Mouse (Mus musculus) thymus, adult 2 months (tissue): ENCODE results near the gene Tmem132c. TPM values are rescaled to one million over a fixed set of nuclear protein-coding genes. Genes with fewer than 3 reads are reported as not detected.
"Not testable (repeated sequence)": the region's sequence is repeated elsewhere in the genome, so short reads cannot be mapped to it uniquely, and the experiment has no call there.

Experiments used
- DNase-seq: peaks from one replicate; pipeline ENCODE4 v3.0.0; 2021
- H3K27ac ChIP-seq: fragments of 200-500 bp; 2 replicates; pipeline ENCODE4 v1.5.1; 2012; ENCODE audit warnings: low read length, control low read depth; ENCODE audit not compliant: control insufficient read depth, insufficient read depth
- H3K27me3 ChIP-seq: fragments of 200-500 bp; 2 replicates; pipeline ENCODE4 v1.6.1; 2012; ENCODE audit warnings: mild to moderate bottlenecking, low read length, moderate library complexity, mixed read lengths; ENCODE audit not compliant: control insufficient read depth, insufficient read depth
- H3K36me3 ChIP-seq: fragments of 200-500 bp; 2 replicates; pipeline ENCODE4 v1.6.1; 2012; ENCODE audit warnings: mild to moderate bottlenecking, low read length, moderate library complexity; ENCODE audit not compliant: control insufficient read depth, insufficient read depth
- H3K4me1 ChIP-seq: fragments of 200-500 bp; replicated peaks from 2 replicates; pipeline ENCODE4 v1.6.1; 2012; ENCODE audit warnings: low read length; ENCODE audit not compliant: control insufficient read depth, insufficient read depth
- H3K4me3 ChIP-seq: fragments of 200-500 bp; 2 replicates; pipeline ENCODE4 v1.5.1; 2012; ENCODE audit warnings: mild to moderate bottlenecking, low read length, control low read depth, moderate library complexity; ENCODE audit not compliant: control insufficient read depth, insufficient read depth
- CTCF ChIP-seq: fragments of 200-500 bp; IDR thresholded peaks from 2 replicates; pipeline ENCODE4 v1.5.1; 2012; ENCODE audit warnings: mild to moderate bottlenecking, control low read depth, low read length, moderate library complexity, borderline replicate concordance; ENCODE audit not compliant: control insufficient read depth, poor library complexity, insufficient read depth; ENCODE audit errors: extremely low read depth
- POLR2A ChIP-seq: fragments of 200-500 bp; IDR thresholded peaks from 2 replicates; pipeline ENCODE4 v1.6.1; 2012; ENCODE audit warnings: mild to moderate bottlenecking, low read length, control low read depth, moderate library complexity; ENCODE audit not compliant: control insufficient read depth, poor library complexity, insufficient read depth; ENCODE audit errors: extremely low read depth
- WGBS: fragments of 180-500 bp; shearing (Covaris S2); methylation state at CpG from one replicate; pipeline ENCODE4 v1.1.7; 2018; 5-methylcytosine and 5-hydroxymethylcytosine counted together
- polyA plus RNA-seq: library from polyadenylated mRNA; depleted of rRNA; stranded (reverse); fragments of >200 nt; gene quantifications from 2 replicates; pipeline ENCODE4 v1.2.3, GENCODE M21; 2012

The Tmem132c gene
- polyA plus RNA-seq, 1 experiment = 1.5 TPM

DNA sequence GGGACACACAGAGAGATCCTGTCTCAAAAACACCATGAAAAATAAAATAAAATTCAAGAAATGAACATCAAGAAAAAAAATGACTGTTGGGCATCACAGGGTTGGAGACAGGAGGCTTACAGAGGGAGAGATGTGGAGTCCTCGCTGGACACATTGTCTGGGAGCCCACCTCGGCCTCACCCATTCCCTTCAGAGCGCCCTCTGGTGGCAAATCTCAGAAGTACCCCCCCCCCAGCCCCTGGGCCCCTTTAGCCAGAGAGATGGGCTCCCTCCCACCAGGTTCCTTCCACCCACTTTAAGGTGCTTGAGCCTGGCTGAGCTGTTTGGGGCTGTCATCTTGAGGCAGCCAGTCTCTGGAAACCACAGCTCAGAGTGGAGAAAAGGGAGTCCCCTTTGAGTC, 99.5 kb downstream of the Tmem132c start:
- no peak for DNase-seq
- WGBS = 5% methylated on average over 3 of the region's 3 CpGs

GRCm38 (mm10) chr5:127344721-127345120, 103.1 kb downstream of the Tmem132c start:
- Histone ChIP-seq H3K27me3 (no peaks in the 10 kb centered on the region), H3K4me1 (no peaks in the 10 kb centered on the region), H3K36me3 (no peaks in the 10 kb centered on the region), H3K4me3 (no peak overlapping the region), H3K27ac (no peak overlapping the region)
- DNase-seq = no peak
- TF ChIP-seq CTCF = no peak
- TF ChIP-seq POLR2A = no peak
- WGBS = 38% methylated on average over 2 of the region's 2 CpGs

More for the DNA sequence above, 99.5 kb downstream of the Tmem132c start:
- H3K27me3 ChIP-seq = no peaks in the 10 kb centered on the region
- H3K36me3 ChIP-seq = no peaks in the 10 kb centered on the region
- no peak overlapping the region for H3K27ac ChIP-seq
- H3K4me1 ChIP-seq = no peaks in the 10 kb centered on the region
- no peak overlapping the region for H3K4me3 ChIP-seq
- TF ChIP-seq POLR2A (no peak), CTCF (no peak)

DNA sequence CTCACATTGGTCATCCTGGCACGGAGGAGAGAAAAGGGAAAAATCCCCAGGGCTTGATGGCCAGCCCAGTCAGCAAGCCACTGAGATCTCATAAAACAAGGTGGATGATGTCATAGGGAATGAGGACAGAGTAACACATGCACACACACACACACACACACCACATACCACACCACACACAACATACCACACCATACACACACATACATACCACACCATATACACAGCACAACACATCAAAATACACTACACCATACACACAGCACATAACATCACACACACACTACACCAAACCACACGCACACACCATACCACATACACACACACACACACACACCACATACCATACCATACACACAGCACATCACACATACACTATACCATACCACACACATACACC, 104.8 kb downstream of the Tmem132c start:
- Histone ChIP-seq H3K27me3 (no peaks in the 10 kb centered on the region), H3K27ac (no peak overlapping the region), H3K4me1 (no peaks in the 10 kb centered on the region), H3K36me3 (no peaks in the 10 kb centered on the region), H3K4me3 (no peak overlapping the region)
- DNase-seq = no peak
- 90% methylated on average over 2 of the region's 2 CpGs for WGBS
- TF ChIP-seq CTCF (no peak), POLR2A (no peak)

- no peaks in the 10 kb centered on the region for H3K4me1 ChIP-seq
- no peaks in the 10 kb centered on the region for H3K36me3 ChIP-seq
- no peak for TF ChIP-seq CTCF
- TF ChIP-seq POLR2A = no peak
- no peak for DNase-seq
- no peak overlapping the region for H3K4me3 ChIP-seq
- 89% methylated on average over 12 of the region's 12 CpGs for WGBS
- H3K27me3 ChIP-seq = no peaks in the 10 kb centered on the region
- no peak overlapping the region for H3K27ac ChIP-seq
Observed at GRCm38 (mm10) chr5:127347053-127347748, 105.6 kb downstream of the Tmem132c start.

- Histone ChIP-seq H3K27me3 (no peaks in the 10 kb centered on the region), H3K27ac (no peak overlapping the region), H3K4me3 (no peak overlapping the region), H3K36me3 (no peaks in the 10 kb centered on the region), H3K4me1 (no peaks in the 10 kb centered on the region)
- no peak for DNase-seq
- TF ChIP-seq POLR2A = no peak
- TF ChIP-seq CTCF = no peak
- 83% methylated on average over 9 of the region's 9 CpGs for WGBS
Observed at GRCm38 (mm10) chr5:127349221-127350065, 107.8 kb downstream of the Tmem132c start.

DNA sequence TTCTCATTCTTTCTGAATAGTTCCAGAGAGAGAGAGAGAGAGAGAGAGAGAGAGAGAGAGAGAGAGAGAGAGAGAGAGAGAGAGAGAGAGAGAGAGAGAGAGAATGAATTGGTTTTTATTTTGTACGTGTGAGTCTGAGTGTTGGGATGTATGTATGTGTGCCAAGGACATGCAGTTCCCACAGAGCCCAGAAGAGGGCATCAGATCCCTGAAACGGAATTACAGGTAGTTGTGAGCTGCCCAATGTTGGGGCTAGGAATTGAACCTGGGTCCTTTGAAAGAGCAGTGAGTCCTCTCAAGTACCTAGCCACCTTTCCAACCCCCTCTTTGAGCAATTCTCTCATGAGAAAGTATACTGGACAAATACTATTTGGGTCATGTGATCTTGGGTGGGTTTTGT, 111.4 kb downstream of the Tmem132c start:
- no peak for DNase-seq
- WGBS = 71% methylated on average over 2 of the region's 2 CpGs
- no peaks in the 10 kb centered on the region for H3K36me3 ChIP-seq
- H3K4me1 ChIP-seq = no peaks in the 10 kb centered on the region
- no peak overlapping the region for H3K27ac ChIP-seq
- no peaks in the 10 kb centered on the region for H3K27me3 ChIP-seq
- H3K4me3 ChIP-seq = no peak overlapping the region
- TF ChIP-seq CTCF = no peak
- TF ChIP-seq POLR2A = no peak

DNA sequence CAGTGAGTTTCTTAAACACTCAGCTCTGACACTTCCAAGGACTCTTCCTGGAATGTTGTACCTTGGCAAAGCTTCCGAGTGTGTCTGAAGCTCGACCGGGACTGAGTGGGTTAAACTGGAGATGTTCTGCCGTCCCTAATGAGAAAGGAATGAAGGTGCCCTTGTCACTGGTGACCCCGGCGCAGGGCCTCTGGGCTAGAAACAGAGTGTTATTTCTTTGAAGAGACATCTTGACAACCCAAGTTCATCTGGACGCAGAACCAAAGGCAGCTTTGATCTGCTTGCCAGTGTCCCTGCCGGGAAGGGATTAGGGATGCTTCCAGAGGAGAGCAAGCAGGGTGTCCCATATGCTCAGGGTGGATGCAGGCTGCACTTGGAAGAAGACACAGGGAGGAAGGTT, 114.2 kb downstream of the Tmem132c start:
- no peak overlapping the region for H3K4me3 ChIP-seq
- H3K27ac ChIP-seq = no peak overlapping the region
- H3K4me1 ChIP-seq = no peaks in the 10 kb centered on the region
- no peak for DNase-seq
- TF ChIP-seq POLR2A (no peak), CTCF (no peak)
- no peaks in the 10 kb centered on the region for H3K27me3 ChIP-seq
- WGBS = 48% methylated on average over 8 of the region's 8 CpGs
- H3K36me3 ChIP-seq = no peaks in the 10 kb centered on the region

- DNase-seq, H3K36me3 ChIP-seq, H3K4me1 ChIP-seq, H3K27ac ChIP-seq, H3K4me3 ChIP-seq, H3K27me3 ChIP-seq: not testable (repeated sequence)
- WGBS = 91% methylated on average over 4 of the region's 4 CpGs
Observed at GRCm38 (mm10) chr5:127357878-127358277, 116.3 kb downstream of the Tmem132c start.
